Mouse (Mus musculus): ENCODE results near the gene Tex29.

The Tex29 gene

DNA sequence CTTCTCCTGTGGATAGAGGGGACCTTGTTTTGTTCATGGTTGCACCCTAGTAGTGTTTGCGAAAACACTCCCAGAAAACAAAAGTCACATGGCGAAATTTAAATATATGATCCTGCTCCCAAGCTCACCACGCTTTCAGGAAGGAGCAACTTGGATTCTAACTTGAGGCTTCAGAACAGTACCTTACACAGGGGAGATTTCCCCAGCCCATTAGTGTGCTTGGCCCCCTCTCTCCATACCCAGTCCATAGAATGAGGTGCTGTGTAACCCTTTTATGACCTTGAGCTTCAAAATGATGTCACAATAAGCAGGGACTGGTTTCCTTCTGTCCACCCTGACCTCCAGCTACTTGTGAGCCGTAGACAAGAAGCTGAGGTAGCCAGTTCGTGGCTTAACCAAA, at the start of gene Tex29:
Tex29 (plus strand) TSS at position 301 of the 400 bp plus-strand sequence.
- DNase-seq = no peak

GRCm38 (mm10) chr8:11794956-11795355, 45.3 kb upstream of the Tex29 start:
- DNase-seq = no peak

- DNase-seq = no peak
These were observed 43.1 kb upstream of the Tex29 start for GRCm38 (mm10) chr8:11797128-11797527.

GRCm38 (mm10) chr8:11797729-11798479, 42.4 kb upstream of the Tex29 start:
- no peak for DNase-seq

DNA sequence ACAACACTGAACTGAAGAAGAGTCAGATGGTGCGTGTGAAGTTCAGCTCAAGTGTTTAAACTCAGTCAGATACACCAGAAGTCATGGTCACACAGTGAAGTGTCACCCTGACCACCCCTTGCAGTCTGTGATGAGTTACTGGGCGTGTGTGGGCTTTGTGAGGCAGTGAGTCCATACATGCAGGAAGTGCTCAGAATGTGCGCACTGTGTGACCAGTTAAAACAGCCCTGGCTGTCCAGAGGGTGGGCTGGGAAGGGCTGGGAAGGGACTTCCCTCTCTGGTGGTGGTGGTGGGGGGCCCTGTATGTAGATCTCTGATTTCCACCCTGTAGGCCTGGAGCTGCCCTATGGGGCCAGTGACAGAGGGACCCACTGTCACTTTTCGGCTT, 41.8 kb upstream of the Tex29 start:
- DNase-seq = no peak

DNA sequence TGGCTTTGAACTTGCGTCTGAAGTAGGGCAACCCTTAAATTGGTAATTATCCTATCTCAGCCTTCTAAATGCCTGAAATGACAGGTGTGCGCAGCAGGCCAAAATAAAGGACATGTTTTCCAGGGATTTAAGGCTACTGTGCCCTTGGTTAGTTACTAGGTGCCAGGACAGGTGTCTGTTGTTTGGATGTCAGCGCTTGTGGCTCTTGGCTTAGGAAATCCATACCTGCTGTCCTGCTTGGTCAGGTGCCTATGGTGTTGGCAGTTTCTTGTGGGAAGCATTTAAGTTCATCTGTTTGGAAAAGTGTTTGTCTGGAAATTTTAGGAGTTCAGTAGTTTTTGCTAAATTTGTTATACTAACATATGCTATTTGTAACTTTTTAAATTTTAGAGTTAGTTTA, 41.2 kb upstream of the Tex29 start:
- no peak for DNase-seq

DNA sequence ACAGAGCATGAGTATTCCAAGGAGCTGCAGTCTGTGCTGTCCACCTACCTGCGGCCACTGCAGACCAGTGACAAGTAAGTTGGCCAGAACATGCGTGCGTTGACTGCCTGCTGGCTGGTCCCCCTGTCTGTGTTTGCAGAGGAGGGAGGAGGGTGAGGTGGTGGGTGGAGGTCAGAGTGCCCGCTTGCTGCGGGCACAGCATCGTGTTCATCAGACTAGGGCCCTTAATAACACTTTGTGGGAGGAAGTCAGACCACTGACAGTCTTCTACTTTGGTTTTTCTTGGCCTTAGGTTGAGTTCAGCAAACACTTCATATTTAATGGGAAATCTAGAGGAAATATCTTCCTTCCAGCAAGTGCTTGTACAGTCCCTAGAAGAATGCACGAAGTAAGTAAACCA, 39.8 kb upstream of the Tex29 start:
- DNase-seq = no peak

GRCm38 (mm10) chr8:11801571-11801970, 38.7 kb upstream of the Tex29 start:
- no peak for DNase-seq

DNA sequence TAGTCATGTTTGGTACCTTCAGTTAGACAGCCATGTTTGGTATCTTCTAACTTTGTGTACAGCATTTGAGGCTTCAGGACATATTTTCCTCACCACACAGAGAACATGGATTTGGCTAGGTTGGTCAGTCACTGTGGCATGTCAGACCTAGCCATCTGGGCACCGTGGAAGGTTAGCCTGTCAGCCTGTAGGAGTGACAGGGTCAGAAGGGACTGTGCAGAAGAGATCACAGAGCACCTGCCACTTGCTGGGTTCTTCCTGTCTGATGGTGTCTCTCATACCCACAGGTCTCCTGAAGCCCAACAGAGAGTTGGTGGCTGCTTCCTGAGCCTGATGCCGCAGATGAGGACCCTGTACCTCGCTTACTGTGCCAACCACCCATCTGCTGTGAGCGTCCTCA, 35.4 kb upstream of the Tex29 start:
- no peak for DNase-seq

GRCm38 (mm10) chr8:11806252-11806651, 34.0 kb upstream of the Tex29 start:
- DNase-seq = no peak

DNA sequence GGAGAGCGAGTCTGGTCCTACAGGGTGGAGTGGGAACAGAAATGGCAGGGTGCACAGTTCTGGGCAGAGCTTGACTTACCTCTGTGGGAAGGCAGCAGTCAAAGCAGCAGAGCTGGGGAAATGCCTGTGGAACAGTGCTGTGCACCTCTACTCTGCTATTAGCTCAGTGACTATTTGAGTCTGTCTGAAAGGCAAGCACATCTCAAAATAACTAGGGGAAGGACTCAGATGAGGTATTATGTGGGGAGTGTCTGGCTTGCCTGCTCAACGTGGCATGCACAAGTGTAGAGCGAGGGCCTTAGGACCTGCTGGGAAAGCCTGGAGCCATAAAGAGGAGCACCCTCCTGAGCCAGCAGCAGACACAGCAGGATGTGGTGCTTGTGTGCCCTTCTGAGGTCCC, 32.9 kb upstream of the Tex29 start:
- DNase-seq = no peak

- no peak for DNase-seq
These were observed 32.2 kb upstream of the Tex29 start for GRCm38 (mm10) chr8:11808047-11808446.

- DNase-seq = no peak
These were observed 29.8 kb upstream of the Tex29 start for GRCm38 (mm10) chr8:11810426-11810825.

DNA sequence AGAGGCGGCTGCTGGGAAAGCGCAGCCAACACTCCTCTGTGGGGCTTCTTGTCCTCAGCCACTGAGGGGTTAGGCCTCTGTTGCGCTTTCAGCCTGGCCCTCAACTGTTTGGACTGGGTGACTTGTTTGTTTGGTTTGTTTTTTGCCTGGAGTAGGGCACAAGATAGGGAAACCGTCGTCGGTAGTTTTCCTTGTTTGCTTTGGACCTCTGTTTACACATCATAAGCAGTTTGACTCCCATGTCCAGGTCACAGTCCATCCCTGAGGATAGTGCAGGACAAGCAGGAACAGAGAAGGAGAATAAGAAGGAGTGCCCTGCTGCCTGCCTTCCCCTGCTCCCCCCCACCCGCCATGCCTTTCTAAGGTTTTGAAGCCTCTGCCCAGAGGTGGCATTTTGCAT, 26.5 kb upstream of the Tex29 start:
- DNase-seq = no peak

GRCm38 (mm10) chr8:11815206-11815605, 25.1 kb upstream of the Tex29 start:
- no peak for DNase-seq

GRCm38 (mm10) chr8:11820136-11820535, 20.1 kb upstream of the Tex29 start:
- no peak for DNase-seq

GRCm38 (mm10) chr8:11820568-11820967, 19.7 kb upstream of the Tex29 start:
- DNase-seq = no peak

GRCm38 (mm10) chr8:11821451-11822206, 18.6 kb upstream of the Tex29 start:
- no peak for DNase-seq

DNA sequence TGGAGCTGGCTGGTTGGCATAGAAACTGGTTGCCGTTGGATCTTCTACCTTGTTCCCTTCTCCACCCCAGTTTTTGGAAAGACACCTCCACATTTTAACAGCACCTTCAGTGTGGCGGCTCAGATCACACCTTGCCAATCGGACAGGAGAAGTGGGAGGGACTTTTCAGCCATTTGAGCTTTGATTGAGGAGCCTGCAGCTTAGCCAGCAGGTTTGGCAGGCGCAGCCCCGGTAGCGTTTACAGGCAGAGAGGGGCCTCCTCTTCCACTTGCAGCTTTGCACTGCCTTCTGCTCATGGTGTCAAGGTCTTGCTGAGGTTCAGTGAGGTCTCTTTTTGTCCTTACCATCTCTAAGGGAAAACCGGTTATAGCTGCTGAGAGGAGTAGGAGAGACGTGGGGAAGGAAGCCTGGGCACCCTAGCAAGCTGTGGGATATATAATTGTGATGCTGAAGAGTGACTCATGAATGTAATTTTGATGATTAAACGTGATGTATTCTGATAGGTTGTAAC, 17.7 kb upstream of the Tex29 start:
- DNase-seq = no peak

- no peak for DNase-seq
These were observed 14.5 kb upstream of the Tex29 start for GRCm38 (mm10) chr8:11825756-11826155.

DNA sequence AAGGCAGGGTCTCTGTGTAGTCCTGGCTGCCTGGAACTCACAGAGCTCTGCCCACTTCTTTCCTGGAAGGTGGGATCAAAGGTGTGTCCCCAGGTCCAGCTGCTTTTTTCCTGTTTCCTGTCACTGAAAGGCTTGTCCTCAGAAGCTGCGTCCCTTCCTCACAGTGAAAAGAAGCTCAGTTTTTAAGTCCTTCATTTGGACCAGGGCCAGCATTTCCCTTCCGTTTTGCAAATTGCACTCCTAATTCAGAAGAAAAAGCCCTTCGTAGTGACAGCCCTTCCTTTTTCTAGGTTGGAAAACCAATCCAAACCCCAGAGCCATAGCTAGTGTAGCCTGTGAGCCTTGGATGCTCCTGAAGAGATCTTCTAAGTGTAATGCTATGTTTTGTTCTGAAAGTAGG, 13.0 kb upstream of the Tex29 start:
- no peak for DNase-seq

DNA sequence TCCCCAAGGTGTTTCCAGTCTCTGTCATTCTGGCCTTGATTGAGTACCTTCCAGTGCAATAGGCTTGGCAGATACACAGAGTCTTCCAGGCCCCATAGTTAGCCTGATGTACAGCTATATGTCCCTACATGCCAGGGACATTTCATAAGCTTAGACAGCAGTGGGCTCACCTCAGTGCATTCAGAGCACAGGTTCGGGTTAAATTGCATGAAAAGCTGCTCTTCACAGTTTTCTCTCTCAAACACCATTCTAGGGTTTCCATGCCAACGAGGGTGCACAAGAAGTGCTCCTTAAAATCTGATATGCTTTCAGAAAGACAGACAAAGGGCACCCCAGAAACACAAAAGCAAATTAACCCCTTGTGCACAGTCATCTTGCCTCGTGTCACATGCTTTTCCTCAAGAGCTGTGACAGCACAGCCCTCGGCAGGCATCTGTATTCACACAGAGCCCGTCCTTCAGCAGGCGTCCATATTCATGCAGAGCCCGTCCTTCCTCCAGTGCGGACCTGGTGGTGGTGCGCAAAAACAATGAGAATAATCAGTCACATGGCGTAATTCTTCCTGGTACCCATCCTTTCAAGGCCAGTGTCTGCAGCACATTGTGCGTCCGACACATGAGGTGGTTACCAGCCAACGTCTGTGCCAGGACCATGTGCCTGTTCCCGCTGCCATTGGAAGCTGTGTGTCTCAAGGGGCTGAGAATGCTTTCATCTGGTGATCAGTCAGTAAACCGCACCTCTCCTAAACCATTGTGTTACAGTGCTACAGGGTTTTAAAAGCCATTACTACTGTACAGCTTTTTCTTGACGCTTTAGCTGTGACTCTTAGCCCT, 9.8 kb upstream of the Tex29 start:
- no peak for DNase-seq

GRCm38 (mm10) chr8:11831174-11831573, 9.1 kb upstream of the Tex29 start:
- DNase-seq = no peak
